Comparison of ENCODE assay signal across 8 mouse cellular contexts in the genomic region with DNA sequence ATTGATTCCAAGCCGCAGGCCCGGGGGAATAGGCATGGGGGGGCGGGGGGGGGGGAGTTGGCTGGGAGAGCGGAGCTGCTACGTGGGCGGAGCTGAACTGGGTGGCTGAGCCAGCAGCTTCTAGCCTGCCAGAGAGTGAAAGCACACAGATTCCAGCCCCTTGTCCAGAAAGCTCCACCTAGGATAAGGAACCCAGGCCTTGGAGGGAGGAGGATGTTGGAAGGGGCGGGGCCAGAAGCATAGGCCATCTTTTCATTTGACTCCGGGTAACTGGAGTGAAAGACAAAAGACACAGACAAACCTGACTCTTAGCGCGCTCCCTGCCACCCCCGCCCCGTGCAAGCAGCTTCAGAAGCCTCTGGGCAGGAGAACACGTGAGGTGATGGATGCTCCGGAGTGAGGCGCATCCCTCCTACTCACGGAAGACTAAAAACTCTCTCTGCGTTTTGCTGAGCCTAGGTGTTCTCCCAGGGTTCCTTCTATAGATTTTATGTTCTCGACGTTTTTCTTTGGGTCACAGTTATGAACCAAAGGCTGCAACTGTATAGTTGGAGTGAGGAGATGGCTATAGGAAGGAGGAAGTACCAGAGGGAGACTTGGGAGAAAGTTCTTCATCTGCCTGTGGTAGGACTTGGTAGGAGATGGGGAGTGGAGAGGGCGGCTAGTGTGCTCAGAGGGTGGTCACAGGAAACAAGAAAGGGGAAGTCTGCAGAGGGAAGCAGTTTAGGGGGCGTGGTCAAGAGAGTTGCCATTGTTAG.
DNase-seq lines count a peak whose midpoint lies in the region; ATAC-seq and TF ChIP-seq lines count a peak whose summit lies in the region.

No protein-coding gene starts in this region.

- H3K27ac ChIP-seq in hindbrain, postnatal 0 days: no peak overlapping the region

- TF ChIP-seq CTCF in hindbrain, postnatal 0 days (IDR thresholded peaks at IDR 0.05; ENCODE audit: low read depth): no peak

- H3K27me3 ChIP-seq in hindbrain, postnatal 0 days (ENCODE audit: insufficient read depth, low read length): no peaks in the 10 kb centered on the region

- peak overlapping the region; percentile 38 for H3K4me3 ChIP-seq in hindbrain, postnatal 0 days (ENCODE audit: low read length)

- DNase-seq in R1 (ENCODE audit: low read depth, low spot score): peak; percentile 94
- DNase-seq in cerebellum, postnatal 36 days: peak; percentile 6
- peak; percentile 41 to 63 for DNase-seq in gastrocnemius, adult 8-10 months (ENCODE audit: low spot score in 2 of 2)
- DNase-seq in hindbrain, postnatal 0 days (ENCODE audit: low spot score): peak; percentile 78
- peak; percentile 42 to 57 for DNase-seq in left cerebral cortex, adult 9 months (ENCODE audit: low spot score in 2 of 2)
- peak; percentile 75 for DNase-seq in right cerebral cortex, adult 18-20 months

- H3K9ac ChIP-seq in hindbrain, postnatal 0 days (replicated peaks; ENCODE audit: low read length): peak overlapping the region; percentile 28; the same call in 1 of the 2 replicates

- peak; percentile 90 for ATAC-seq in hindbrain, postnatal 0 days
- ATAC-seq in megakaryocyte, adult 5-6 weeks (ENCODE audit: poor library complexity, severe bottlenecking): peak; percentile 87
- ATAC-seq in erythroblast, adult 5-6 weeks (replicated peaks; ENCODE audit: low FRiP score, poor library complexity, severe bottlenecking): no peak

- H3K4me2 ChIP-seq in hindbrain, postnatal 0 days (ENCODE audit: low read depth, low read length): peak overlapping the region; percentile 76

- peaks cover 14% of the 10 kb centered on the region for H3K4me1 ChIP-seq in hindbrain, postnatal 0 days (ENCODE audit: insufficient read depth, low read length)

- no peaks in the 10 kb centered on the region for H3K9me3 ChIP-seq in hindbrain, postnatal 0 days (ENCODE audit: low read length)

- no peaks in the 10 kb centered on the region for H3K36me3 ChIP-seq in hindbrain, postnatal 0 days (ENCODE audit: insufficient read depth, low read length)

- WGBS in hindbrain, postnatal 0 days: under 1% methylated on average over 21 of the region's 21 CpGs

Comparison
In these comparisons a context has a peak if more than half of its experiments do, and no peak if none do; other contexts are left out.
1. DNase-seq: peak in every context shown above with its lines; median percentile 94 in R1; 78 in hindbrain, postnatal 0 days; 75 in right cerebral cortex, adult 18-20 months; 52 in gastrocnemius, adult 8-10 months; 50 in left cerebral cortex, adult 9 months; 6 in cerebellum, postnatal 36 days.